Mouse (Mus musculus): ENCODE data around the gene Msrb2.

DNA sequence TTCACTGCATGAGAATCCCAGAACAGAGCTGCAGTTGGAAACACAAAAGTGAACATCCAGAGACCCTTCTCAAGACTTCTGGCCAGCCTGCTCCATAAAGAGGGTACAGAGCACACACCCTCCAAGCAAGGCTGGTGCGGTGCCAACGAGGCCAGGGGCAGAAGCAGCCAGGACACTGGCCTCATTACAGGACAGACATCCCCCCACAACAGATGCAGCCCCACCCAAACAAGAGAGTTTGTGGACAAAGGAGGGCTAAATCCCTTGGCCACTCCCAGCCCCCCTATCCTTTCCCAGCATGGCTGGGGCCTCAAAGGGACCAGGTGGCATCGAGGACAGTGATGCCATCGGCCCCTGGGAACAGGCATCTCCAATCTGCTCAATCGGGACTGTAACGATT lies 51.8 kb downstream of the Msrb2 start:
- TF ChIP-seq CTCF (IDR thresholded peaks at IDR 0.05; ENCODE audit: control insufficient read depth, insufficient read depth, insufficient read length) = no peak
- TF ChIP-seq MYOG (IDR thresholded peaks at IDR 0.05; ENCODE audit: control insufficient read depth, extremely low read depth, insufficient read length) = no peak
- no peak for TF ChIP-seq CEBPB (IDR thresholded peaks at IDR 0.05; ENCODE audit: low read depth)
- no peak for TF ChIP-seq MYOD1 (IDR thresholded peaks at IDR 0.05; ENCODE audit: control insufficient read depth, insufficient read length, low read depth)
- TF ChIP-seq USF1 (IDR thresholded peaks at IDR 0.05; ENCODE audit: low read depth) = no peak
- no peak for TF ChIP-seq MAX (IDR thresholded peaks at IDR 0.05)

Data from C2C12 (cell line).